Mouse (Mus musculus) limb, embryonic 13.5 days (tissue): ENCODE results near the gene St7l. TPM values are rescaled to one million over a fixed set of nuclear protein-coding genes. Genes with fewer than 3 reads are reported as not detected.
A peak's percentile ranks its signal among the peaks of the same experiment; 100 is the strongest.

Source experiments
- ATAC-seq: fragments of 200-750 bp; cut with Nextera tagmentation; 2 replicates; pipeline ENCODE4 v1.8.0; 2017; ENCODE audit warnings: low read depth, moderate number of reproducible peaks, moderate TSS enrichment; ENCODE audit not compliant: low FRiP score
- H3K27ac ChIP-seq: fragments of 300-500 bp; sonication (generic); 2 replicates; pipeline ENCODE4 v1.5.1; 2015; ENCODE audit warnings: inconsistent platforms, mild to moderate bottlenecking, moderate library complexity
- H3K27me3 ChIP-seq: fragments of 300-500 bp; sonication (generic); 2 replicates; pipeline ENCODE4 v1.6.1; 2015; ENCODE audit warnings: mild to moderate bottlenecking, inconsistent platforms
- H3K36me3 ChIP-seq: fragments of 300-500 bp; sonication (generic); 2 replicates; pipeline ENCODE4 v1.6.1; 2015; ENCODE audit warnings: inconsistent platforms, mild to moderate bottlenecking, moderate library complexity
- H3K4me1 ChIP-seq: fragments of 300-500 bp; sonication (generic); 2 replicates; pipeline ENCODE4 v1.6.1; 2015; ENCODE audit warnings: inconsistent platforms
- H3K4me2 ChIP-seq: fragments of 300-500 bp; sonication (generic); replicated peaks from 2 replicates; pipeline ENCODE4 v1.6.1; 2015; ENCODE audit warnings: inconsistent platforms, mild to moderate bottlenecking, moderate library complexity
- H3K4me3 ChIP-seq: fragments of 300-500 bp; sonication (generic); 2 replicates; pipeline ENCODE4 v1.5.1; 2015; ENCODE audit warnings: moderate library complexity, mild to moderate bottlenecking, inconsistent platforms
- H3K9ac ChIP-seq: fragments of 300-500 bp; sonication (generic); 2 replicates; pipeline ENCODE4 v1.6.1; 2015; ENCODE audit warnings: mild to moderate bottlenecking, inconsistent platforms
- H3K9me3 ChIP-seq: fragments of 300-500 bp; sonication (generic); 2 replicates; pipeline ENCODE4 v1.6.1; 2016; ENCODE audit warnings: inconsistent platforms
- WGBS: fragments of 180-500 bp; shearing (Covaris S2); methylation state at CpG from one replicate; pipeline ENCODE4 v1.1.7; 2015; 5-methylcytosine and 5-hydroxymethylcytosine counted together
- polyA plus RNA-seq: library from polyadenylated mRNA; unstranded; fragments of >200 nt; fragmentation: Nextera tagmentation; extraction: Ambion mirVana; gene quantifications from 2 replicates; pipeline ENCODE4 v1.2.1, GENCODE M21; 2015

St7l gene
- polyA plus RNA-seq, 1 experiment from 2014 or later, result 40.1 TPM

GRCm38 (mm10) chr3:104909195-104909594 is 45.4 kb downstream of the St7l start:
- no peak overlapping the region for H3K4me3 ChIP-seq
- H3K4me2 ChIP-seq, result no peak overlapping the region
- no peaks in the 10 kb centered on the region for H3K9me3 ChIP-seq
- H3K36me3 ChIP-seq, result peaks cover 38% of the 10 kb centered on the region
- H3K9ac ChIP-seq, result no peak overlapping the region
- no peaks in the 10 kb centered on the region for H3K27me3 ChIP-seq
- 92% methylated on average over 6 of the region's 6 CpGs for WGBS
- ATAC-seq, result no peak
- H3K27ac ChIP-seq, result no peak overlapping the region
- H3K4me1 ChIP-seq, result no peaks in the 10 kb centered on the region

- Histone ChIP-seq H3K36me3 (peaks cover 30% of the 10 kb centered on the region), H3K4me1 (no peaks in the 10 kb centered on the region), H3K27me3 (no peaks in the 10 kb centered on the region), H3K9ac (no peak overlapping the region), H3K9me3 (no peaks in the 10 kb centered on the region), H3K4me2 (no peak overlapping the region), H3K27ac (no peak overlapping the region), H3K4me3 (no peak overlapping the region)
- ATAC-seq, result no peak
- 34% methylated on average over 3 of the region's 3 CpGs for WGBS
Measured at GRCm38 (mm10) chr3:104914986-104915385, 51.2 kb downstream of the St7l start.

DNA sequence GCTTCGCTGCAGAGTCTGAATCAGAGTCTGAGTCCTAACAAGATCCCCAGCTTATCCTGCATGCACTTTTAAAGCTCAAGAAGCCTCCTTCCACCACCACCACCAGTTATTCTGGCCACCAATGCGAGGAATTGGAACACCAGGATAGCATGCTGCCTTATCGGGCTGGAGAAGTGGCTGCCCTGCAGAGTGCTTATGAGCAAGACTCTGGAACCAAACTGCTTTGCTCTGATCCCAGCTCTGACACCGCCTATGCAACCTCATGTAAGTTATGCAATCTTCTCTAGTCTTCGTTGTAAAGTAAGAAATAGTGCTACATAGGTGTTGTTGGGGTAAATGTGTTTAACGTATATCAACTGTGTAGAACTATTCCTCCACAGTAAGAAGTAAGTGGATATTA is 65.6 kb downstream of the St7l start:
- no peak overlapping the region for H3K27ac ChIP-seq
- ATAC-seq, result no peak
- no peak overlapping the region for H3K4me3 ChIP-seq
- 92% methylated on average over 6 of the region's 6 CpGs for WGBS
- H3K27me3 ChIP-seq, result no peaks in the 10 kb centered on the region
- H3K9ac ChIP-seq, result no peak overlapping the region
- no peaks in the 10 kb centered on the region for H3K9me3 ChIP-seq
- no peak overlapping the region for H3K4me2 ChIP-seq
- peaks cover 31% of the 10 kb centered on the region for H3K36me3 ChIP-seq
- H3K4me1 ChIP-seq, result no peaks in the 10 kb centered on the region

DNA sequence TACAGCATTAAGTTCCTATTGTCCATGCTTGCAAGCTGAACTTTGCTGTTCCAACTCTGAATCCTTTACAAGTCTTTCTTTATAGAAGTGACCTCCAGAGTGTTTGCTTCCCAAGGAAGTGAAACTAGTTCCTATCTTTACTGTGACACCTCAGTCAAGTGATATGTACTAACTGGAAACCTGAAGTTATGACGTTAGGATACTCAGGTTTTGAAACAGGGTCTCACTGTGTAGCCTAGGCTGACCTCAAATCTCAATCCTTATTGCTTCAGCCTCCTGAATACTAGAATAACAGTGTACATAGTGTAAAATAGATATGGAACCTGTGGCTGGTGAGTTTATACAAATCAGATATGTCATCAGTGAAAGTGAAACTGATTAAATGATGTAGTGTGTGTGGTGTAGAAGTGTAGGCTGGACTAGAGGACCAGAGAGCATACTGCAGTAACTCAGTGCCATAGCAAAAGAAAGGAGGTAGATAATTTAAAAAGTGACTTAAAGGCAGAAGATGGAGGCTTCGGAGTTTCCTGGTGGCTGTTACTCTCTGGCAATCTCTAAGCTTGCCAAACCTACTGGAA is 74.0 kb downstream of the St7l start:
- WGBS, result 78% methylated on average over 2 of the region's 2 CpGs
- H3K9ac ChIP-seq, result no peak overlapping the region
- H3K27me3 ChIP-seq, result no peaks in the 10 kb centered on the region
- H3K4me1 ChIP-seq, result peaks cover 39% of the 10 kb centered on the region
- H3K4me3 ChIP-seq, result no peak overlapping the region
- peaks cover 34% of the 10 kb centered on the region for H3K36me3 ChIP-seq
- no peak overlapping the region for H3K27ac ChIP-seq
- no peaks in the 10 kb centered on the region for H3K9me3 ChIP-seq
- ATAC-seq, result no peak
- no peak overlapping the region for H3K4me2 ChIP-seq

DNA sequence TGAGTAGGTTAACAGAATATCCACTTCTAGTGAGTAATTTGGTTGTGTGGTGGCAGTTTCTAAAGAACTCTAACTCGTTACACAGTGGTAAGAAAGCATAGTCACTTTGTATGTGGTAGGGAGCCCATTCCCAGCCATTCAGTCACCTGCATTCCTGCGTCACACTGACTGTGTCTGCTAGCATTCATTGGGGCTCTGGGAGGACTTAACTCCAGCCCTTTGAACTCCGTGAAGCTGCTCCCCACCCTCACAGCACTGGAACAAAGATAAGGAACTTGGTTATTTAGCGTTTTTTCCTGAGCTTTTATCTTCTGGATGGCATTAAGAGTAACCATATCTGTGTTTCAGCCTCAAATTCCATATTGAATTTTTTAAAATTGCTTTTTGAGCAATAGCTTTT is 74.5 kb downstream of the St7l start:
- 33% methylated on average over 4 of the region's 4 CpGs for WGBS
- no peak for ATAC-seq
- H3K4me1 ChIP-seq, result peaks cover 44% of the 10 kb centered on the region
- H3K4me2 ChIP-seq, result no peak overlapping the region
- peaks cover 34% of the 10 kb centered on the region for H3K36me3 ChIP-seq
- H3K27me3 ChIP-seq, result no peaks in the 10 kb centered on the region
- no peak overlapping the region for H3K4me3 ChIP-seq
- no peak overlapping the region for H3K9ac ChIP-seq
- no peaks in the 10 kb centered on the region for H3K9me3 ChIP-seq
- no peak overlapping the region for H3K27ac ChIP-seq

DNA sequence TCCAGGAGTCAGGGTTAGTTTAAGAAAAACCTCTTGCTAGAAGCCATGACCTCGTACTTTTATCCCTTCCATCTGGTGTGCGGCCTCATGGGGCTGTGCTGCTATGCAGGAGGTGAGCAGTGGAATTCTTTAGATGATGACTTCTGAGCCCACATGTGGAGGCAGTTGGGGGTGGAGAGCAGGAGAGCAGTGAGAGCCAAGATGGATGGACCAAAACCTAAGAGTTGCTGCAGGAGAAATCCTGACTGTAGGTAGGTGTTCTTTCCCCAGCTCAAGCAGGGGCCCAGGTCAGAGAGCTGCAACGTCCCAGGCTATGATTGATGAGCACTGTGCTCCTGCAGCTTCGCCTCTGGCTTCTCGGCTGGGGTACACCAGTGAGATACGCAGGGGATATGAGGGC is 76.9 kb downstream of the St7l start:
- no peak overlapping the region for H3K4me3 ChIP-seq
- ATAC-seq, result peak; percentile 63
- H3K9ac ChIP-seq, result no peak overlapping the region
- peaks cover 28% of the 10 kb centered on the region for H3K36me3 ChIP-seq
- no peak overlapping the region for H3K4me2 ChIP-seq
- no peaks in the 10 kb centered on the region for H3K27me3 ChIP-seq
- peak overlapping the region; percentile 33; the same call in 1 of the 2 replicates for H3K27ac ChIP-seq
- 23% methylated on average over 6 of the region's 6 CpGs for whole genome bisulfite sequencing
- no peaks in the 10 kb centered on the region for H3K9me3 ChIP-seq
- peaks cover 46% of the 10 kb centered on the region for H3K4me1 ChIP-seq

- H3K27me3 ChIP-seq, result no peaks in the 10 kb centered on the region
- H3K9me3 ChIP-seq, result no peaks in the 10 kb centered on the region
- H3K27ac ChIP-seq, result no peak overlapping the region
- no peak overlapping the region for H3K4me2 ChIP-seq
- no peak overlapping the region for H3K9ac ChIP-seq
- peaks cover 42% of the 10 kb centered on the region for H3K36me3 ChIP-seq
- no peak overlapping the region for H3K4me3 ChIP-seq
- peaks cover 46% of the 10 kb centered on the region for H3K4me1 ChIP-seq
- ATAC-seq, result no peak
- 60% methylated on average over 5 of the region's 5 CpGs for WGBS
Measured at GRCm38 (mm10) chr3:104942682-104943081, 78.9 kb downstream of the St7l start.

- 33% methylated on average over 8 of the region's 8 CpGs for WGBS
- Histone ChIP-seq H3K4me3 (no peak overlapping the region), H3K9ac (no peak overlapping the region), H3K27ac (no peak overlapping the region), H3K4me2 (no peak overlapping the region), H3K9me3 (no peaks in the 10 kb centered on the region), H3K36me3 (peaks cover 47% of the 10 kb centered on the region), H3K27me3 (no peaks in the 10 kb centered on the region), H3K4me1 (peaks cover 42% of the 10 kb centered on the region)
- ATAC-seq, result peak; percentile 53; the same call in 1 of the 2 replicates
Measured at GRCm38 (mm10) chr3:104943333-104943732, 79.5 kb downstream of the St7l start.

- Histone ChIP-seq H3K4me2 (no peak overlapping the region), H3K4me3 (no peak overlapping the region), H3K4me1 (peaks cover 29% of the 10 kb centered on the region), H3K9ac (no peak overlapping the region), H3K27me3 (no peaks in the 10 kb centered on the region), H3K36me3 (peaks cover 46% of the 10 kb centered on the region), H3K9me3 (no peaks in the 10 kb centered on the region), H3K27ac (no peak overlapping the region)
- ATAC-seq, result no peak
- 78% methylated on average over 9 of the region's 9 CpGs for WGBS
Measured at GRCm38 (mm10) chr3:104944894-104945293, 81.1 kb downstream of the St7l start.

- H3K9ac ChIP-seq, result no peak overlapping the region
- peaks cover 73% of the 10 kb centered on the region for H3K36me3 ChIP-seq
- no peaks in the 10 kb centered on the region for H3K9me3 ChIP-seq
- no peak overlapping the region for H3K4me3 ChIP-seq
- no peak overlapping the region for H3K27ac ChIP-seq
- no peak overlapping the region for H3K4me2 ChIP-seq
- no peaks in the 10 kb centered on the region for H3K27me3 ChIP-seq
- no peaks in the 10 kb centered on the region for H3K4me1 ChIP-seq
- ATAC-seq, result no peak
- 94% methylated on average over 12 of the region's 12 CpGs for WGBS
Measured at GRCm38 (mm10) chr3:104950926-104951325, 87.1 kb downstream of the St7l start.

GRCm38 (mm10) chr3:104952891-104953670 is 89.3 kb downstream of the St7l start:
- 90% methylated on average over 23 of the region's 23 CpGs for WGBS
- Histone ChIP-seq H3K27ac (no peak overlapping the region), H3K4me3 (no peak overlapping the region), H3K4me1 (no peaks in the 10 kb centered on the region), H3K9ac (no peak overlapping the region), H3K36me3 (peaks cover 51% of the 10 kb centered on the region), H3K27me3 (peaks cover 3% of the 10 kb centered on the region; the same call in 1 of the 2 replicates), H3K9me3 (no peaks in the 10 kb centered on the region), H3K4me2 (no peak overlapping the region)
- no peak for ATAC-seq

DNA sequence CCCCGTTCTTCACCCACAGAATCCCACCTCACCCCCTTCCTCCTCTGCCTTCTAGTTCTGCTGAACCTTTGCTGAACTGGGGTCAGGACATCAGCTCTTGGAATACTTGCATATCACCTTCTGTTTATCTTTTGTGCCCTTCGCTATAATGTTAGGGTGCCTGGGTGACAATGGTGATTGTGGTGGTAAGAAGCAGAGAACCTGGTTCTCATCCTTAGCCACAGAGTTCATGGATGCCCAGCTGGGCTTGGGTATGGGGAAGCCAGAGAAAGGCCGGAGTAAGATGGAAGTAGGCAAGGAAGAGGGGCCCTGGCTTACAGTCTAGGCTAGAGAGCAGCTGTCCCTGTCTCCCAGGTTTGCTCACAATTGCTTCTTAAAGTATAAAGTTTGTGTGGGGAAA is 90.3 kb downstream of the St7l start:
- H3K4me2 ChIP-seq, result no peak overlapping the region
- no peak overlapping the region for H3K9ac ChIP-seq
- no peak overlapping the region for H3K27ac ChIP-seq
- H3K4me1 ChIP-seq, result no peaks in the 10 kb centered on the region
- H3K4me3 ChIP-seq, result no peak overlapping the region
- peaks cover 14% of the 10 kb centered on the region for H3K27me3 ChIP-seq
- WGBS, result 86% methylated on average over 3 of the region's 3 CpGs
- peaks cover 45% of the 10 kb centered on the region for H3K36me3 ChIP-seq
- H3K9me3 ChIP-seq, result no peaks in the 10 kb centered on the region
- no peak for ATAC-seq
